Mouse (Mus musculus) urinary bladder, postnatal 36 days (tissue): ENCODE data around the gene Myo19.

Experiments used
- DNase-seq, 2 experiments: peaks; one replicate each; pipeline ENCODE4 v3.0.0; 2022; ENCODE audit warnings: low spot score in 2 of 2, mixed read lengths in 1 of 2

Gene Myo19

DNA sequence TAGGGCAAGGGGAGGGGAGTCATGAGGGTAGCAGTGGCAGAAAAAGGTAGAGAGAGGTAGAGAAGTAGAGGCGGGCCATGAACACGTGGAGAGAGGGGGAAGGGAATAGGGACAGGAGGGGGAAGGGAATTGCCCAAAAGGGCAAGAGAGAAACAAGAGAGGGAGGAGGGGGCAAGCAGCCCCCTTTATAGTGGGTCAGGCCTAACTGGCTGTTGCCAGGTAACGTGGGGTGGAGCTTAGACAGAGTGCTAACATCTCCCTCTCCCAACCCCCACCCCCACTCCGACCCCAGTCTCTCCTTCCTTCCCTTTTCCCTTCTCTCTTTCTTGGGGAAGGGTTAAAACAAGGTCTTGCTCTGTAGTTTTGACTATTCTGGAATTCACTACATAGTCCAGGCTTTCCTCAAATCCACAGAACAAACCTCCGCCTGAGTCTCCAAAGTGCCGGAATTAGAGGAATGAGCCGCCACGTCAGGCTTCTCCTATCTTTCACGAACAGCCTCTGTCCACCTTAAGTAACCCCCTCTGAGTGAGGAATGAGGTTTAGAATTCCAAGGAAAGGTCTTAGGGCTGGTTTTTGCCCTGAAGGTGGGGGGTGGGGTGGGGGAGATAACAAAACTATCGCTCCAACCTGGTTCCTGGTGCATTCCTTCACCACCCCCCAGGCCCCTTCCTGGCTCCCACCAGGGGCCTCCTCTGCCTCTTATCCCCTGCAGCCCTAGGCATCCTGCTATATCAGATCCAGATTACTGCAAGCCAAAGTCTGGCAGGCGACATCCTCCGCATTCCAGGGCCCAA, 64.9 kb downstream of the Myo19 start:
- peak in 1 of 2 experiments; percentile 8 for DNase-seq

DNA sequence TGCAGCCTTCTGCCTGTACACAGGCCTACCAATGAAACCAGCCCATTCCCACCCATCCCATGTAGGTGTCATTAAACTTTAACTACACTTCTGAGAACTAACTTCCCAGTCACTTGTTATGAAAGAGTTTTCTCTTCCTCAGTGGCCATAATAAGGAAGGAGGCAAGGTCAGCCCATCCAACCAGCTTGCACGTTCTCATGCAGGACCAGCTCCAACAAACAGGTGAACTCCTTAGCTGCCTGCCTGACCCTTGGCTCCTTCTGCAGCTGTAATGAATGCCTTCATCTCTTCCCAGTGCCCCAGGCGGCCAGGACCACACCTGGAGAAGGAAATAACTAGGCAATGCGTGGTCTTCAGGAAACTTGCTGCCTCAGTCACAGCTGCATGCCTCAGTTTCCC, 65.9 kb downstream of the Myo19 start:
- DNase-seq = no peak

DNA sequence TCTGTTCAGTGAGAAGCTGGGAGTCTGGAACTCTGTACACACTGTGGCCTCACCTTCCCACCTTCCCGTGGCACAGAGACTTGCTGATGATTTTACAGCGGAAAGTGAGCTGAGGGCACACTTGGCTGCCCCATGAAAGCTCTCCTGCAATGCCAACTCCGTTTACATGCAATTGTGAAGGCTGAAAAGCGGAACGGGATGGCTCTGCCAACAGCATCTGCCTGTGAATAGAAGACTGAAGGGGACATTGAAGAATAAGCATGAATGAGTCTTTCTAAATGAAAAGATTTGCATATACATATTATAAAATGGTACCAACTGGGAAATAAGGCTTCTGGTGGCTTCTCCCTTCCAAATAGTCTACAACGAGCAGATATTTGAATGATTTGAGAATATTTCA, 67.3 kb downstream of the Myo19 start:
- DNase-seq = no peak

DNA sequence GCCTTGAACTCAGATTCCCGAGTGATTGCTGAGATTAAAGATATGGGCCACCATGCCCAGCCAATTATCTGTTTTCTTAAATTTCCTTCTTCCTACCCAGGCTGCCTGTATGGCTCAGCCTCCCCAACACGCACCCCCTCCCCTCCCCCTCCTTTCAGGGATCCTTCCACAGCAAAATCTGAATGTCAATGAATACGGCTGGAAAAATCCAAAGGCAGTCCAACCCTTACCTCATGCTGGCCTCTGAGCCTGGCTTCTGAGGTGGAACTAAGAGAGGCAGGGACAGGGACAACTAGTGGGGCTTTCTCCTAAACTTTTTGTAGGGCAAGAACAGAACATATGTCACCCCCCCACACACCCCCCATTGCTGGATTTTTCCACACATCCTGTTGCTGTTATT, 68.2 kb downstream of the Myo19 start:
- no peak for DNase-seq

DNA sequence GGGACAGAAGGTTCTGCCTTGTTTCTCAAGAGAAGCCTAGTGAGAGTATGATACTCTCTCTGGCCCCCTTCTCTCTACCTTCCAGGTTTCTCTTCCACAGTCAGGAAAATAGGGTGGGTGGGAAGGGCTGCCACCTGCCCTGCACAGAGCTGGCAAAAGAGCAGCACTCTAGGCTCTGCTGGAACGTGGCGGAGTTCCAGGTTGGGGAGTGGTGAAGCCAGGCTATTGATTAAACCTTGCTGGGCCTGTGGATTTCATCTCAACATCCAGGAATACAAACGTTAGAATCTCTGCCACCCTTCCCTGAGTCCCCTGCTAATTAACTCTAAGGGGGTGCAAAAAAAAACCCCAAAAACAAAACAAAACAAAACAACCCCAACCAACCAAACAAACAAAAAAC, 68.6 kb downstream of the Myo19 start:
- DNase-seq = no peak

DNA sequence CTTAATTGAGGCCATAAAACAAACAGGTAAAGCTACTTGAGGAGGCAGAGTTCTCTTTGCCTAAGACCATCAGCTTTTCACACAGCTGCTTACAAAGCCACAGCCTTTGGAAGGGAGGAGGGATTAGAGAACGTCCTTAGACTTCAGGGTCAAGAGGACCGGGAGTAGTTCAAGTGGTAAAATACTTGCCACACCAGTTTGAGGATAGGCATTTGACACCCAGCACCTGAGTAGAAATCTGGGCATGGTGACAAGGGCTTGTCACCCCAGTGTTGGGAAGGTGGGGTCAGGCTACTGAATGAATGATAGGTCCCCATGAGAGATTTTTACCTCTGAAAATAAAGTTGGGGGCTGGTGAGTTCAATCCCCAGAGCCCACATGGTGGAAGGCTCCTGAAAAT, 72.7 kb downstream of the Myo19 start:
- DNase-seq = no peak

DNA sequence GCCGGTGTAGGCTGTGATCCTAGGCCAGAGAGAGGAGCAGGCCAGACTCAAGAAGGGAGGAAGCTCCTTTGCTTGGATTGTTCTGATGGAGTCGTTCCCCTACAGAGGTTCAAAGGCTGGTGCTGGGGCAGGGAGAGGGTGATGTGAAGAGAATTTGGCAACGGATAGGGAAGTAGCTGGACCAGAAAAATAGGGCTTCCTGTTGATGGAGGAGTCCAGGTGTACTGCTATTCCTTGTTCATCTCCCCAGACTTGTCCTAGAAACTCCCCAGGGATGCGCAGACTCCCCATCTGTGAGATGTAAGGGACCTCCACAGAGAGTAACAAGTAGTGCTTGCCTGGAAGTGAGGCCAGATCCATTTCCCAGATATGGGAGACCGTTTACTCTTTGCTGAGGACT, 76.5 kb downstream of the Myo19 start:
- DNase-seq = no peak

DNA sequence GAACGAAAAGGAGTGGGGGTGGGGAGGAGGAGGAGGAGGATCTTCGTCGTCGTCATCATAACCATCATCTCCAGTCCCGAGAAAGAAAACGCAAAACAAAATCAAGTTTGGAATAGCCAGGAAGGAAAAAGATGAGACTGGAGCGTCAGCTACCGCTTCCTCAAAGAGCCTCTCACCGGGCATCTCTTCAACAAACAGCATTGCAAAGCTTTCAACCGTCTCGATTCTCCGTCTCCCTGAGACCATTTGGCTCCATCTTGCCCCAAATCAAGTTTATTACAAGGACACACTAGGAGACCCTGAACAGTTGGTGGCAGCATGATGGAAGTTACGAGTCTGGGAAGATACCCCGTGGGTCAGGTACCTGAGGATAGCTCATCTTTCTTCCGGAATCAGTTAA, 77.2 kb downstream of the Myo19 start:
- DNase-seq = no peak

DNA sequence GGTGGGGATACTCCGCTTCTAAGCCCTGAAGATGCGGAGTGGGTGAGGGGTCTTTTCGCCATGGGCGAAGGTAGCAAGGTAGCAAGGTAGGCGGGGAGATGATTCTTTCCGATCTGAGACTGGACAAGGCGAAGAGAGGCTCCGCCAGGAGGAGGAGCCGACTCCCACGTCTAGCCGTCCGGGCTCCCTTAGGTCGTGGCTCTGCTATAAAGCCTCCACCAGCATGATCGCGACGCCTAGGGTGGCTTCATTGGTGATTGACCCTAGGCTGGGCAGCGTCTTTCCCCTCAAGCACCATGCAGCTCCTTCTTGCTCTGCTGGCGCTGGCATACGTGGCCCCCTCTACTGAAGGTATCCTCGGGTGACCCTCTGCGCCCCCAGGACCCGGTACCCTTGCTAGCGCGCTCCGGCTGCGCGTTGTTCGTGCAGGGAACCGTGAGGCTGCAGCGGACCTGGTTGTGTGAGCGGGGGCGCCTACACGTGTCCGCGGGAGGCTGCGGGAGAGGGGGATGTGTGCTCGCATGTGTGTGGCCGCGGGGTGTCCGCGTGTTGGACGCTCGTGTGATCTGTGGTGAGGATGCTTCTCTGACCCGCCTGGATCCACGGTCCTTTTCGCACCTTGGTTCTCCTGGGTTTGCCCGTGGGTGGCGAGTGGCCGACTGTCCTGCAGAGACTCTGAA, 77.8 kb downstream of the Myo19 start, which contains the start of gene Car4:
TSS of gene Car4 (plus strand) at position 196 of the 680 bp plus-strand sequence.
- DNase-seq = no peak

DNA sequence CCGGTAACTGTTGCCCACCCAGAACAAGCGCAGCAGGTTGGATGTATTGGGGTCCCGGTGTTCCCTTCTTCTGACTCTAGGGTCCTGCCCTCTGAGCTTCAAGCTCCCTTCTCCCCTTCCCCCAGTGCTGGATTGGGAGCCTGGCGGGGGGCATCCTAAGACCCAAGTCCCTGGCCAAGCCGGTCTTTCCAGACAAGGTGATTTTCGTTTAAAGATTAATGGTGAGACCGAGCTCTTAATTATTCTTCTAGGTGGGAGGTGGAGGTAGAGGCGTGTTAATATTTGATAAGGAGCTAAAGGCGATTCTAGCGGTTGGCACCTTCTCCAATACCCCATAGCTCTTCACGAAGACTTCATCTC, 78.3 kb downstream of the Myo19 start:
- DNase-seq = no peak

DNA sequence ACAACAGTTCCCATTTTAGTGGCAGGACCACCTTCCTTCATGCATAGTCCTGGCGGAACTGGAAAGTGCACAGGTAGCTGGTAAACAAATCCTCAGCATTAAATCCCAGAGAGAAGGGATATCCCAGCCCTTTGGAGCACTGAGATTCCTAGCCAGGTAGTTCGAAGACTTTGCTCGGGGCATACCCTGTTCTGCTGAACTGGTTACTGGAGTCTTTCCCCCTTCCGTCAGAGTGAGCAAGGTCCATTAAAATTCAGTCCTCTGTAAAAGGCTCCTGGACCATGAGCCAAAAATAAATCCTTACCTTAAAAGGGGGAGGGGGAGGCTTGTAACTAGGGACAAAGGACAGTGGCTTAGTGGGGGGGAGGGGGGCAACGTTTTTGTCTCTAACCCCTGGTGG, 79.2 kb downstream of the Myo19 start:
- DNase-seq = no peak

DNA sequence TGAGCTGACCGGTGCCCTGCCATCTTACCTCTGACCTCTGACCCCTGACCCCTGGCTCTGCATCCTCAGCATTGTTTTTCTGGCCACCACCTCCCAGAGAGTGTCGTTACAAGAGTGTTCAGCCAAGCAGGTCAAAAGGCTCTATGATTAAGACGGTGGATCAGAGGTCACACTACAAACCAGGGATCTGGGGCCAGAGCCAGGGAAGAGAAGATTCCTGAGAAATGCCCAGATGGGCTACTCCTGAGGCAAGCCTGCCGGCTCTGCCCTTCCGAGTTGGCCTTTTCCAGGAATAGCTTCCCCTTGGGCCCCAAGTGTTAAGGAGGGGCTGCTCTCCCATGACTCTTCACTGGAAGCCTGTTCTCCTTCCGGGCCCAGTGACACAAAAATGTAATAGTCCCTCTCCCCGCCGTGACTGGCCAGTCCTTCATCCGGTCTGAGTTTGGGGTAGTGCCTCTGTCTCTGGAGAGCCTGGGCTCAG, 79.8 kb downstream of the Myo19 start:
- peak in 1 of 2 experiments; percentile 45 for DNase-seq

DNA sequence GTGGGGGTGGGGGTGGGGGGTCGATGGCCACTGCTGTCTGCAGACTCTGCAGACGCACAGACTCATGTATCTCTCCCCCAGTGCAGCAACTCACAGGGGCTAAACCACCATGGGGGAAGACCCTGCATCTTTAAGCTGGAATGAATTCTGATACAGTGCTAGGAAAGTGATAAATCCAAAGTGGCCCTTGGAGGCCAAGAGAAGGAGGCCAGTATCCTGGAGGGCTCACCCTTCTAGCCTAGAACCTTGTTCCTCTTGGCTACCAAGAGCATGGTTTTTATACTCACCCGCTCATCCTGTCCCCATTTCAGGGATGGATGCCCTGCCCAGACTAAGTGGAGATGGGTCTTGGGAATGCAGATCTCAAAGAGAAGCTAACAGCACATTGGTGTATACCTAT, 80.3 kb downstream of the Myo19 start:
- DNase-seq = no peak

DNA sequence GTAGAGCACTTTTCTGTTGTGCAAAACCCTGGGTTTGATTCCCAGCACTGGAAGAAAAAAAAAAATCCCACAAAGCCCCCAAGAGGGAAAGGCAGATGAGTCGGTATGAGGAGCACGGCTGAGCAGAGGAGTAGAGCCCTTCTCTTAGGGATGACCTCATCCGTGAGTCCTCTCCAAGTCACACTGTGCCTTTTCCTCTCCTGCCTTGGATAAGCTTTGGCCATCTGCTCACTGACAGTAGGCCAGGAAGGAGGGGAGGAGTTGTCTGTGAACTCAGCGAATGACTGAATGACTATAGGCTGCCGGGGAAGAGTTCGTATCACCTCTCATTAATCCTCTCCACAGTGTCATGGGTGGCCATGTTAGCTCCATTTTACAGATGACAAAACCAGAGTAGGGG, 80.8 kb downstream of the Myo19 start:
- no peak for DNase-seq
